Comparison of ENCODE assay signal across 8 mouse cellular contexts in genomic region chr6:124904161-124904981, GRCm38 (mm10). TPM values are rescaled to one million over a fixed set of nuclear protein-coding genes. Genes with fewer than 3 reads are reported as not detected.
DNase-seq lines count a peak whose midpoint lies in the region; ATAC-seq and TF ChIP-seq lines count a peak whose summit lies in the region.

No protein-coding gene starts in this region.

- no peaks in the 10 kb centered on the region for H3K9me3 ChIP-seq in heart, embryonic 15.5 days (replicated peaks)
- no peaks in the 10 kb centered on the region for H3K9me3 ChIP-seq in liver, embryonic 14.5 days (ENCODE audit: control insufficient read depth, low read length)
- H3K9me3 ChIP-seq in neural tube, embryonic 12.5 days = no peaks in the 10 kb centered on the region

- peak; percentile 93 for DNase-seq in ES-CJ7 (ENCODE audit: low read depth, low spot score)
- DNase-seq in c-Kit-negative CD71-positive TER-119-positive erythroid progenitor cells, embryonic 14.5 days (ENCODE audit: low read depth, low spot score) = peak; percentile 36
- peak; percentile 69 for DNase-seq in fibroblast of lung, adult 2 months (ENCODE audit: low read depth)
- DNase-seq in kidney, postnatal 25 days = peak; percentile 81 to 87
- peak; percentile 47 to 60 (median 51) for DNase-seq in liver, embryonic 14.5 days (ENCODE audit: low read depth in 3 of 3, low spot score in 3 of 3)
- DNase-seq in thymus, postnatal 25 days = peak; percentile 73

- H3K36me3 ChIP-seq in heart, embryonic 15.5 days = no peaks in the 10 kb centered on the region
- H3K36me3 ChIP-seq in liver, embryonic 14.5 days (replicated peaks; ENCODE audit: control insufficient read depth, insufficient read depth, low read depth) = no peaks in the 10 kb centered on the region
- no peaks in the 10 kb centered on the region for H3K36me3 ChIP-seq in neural tube, embryonic 12.5 days

- H3K27ac ChIP-seq in heart, embryonic 15.5 days = peak overlapping the region; percentile 99
- peak overlapping the region; percentile 63 for H3K27ac ChIP-seq in liver, embryonic 14.5 days
- H3K27ac ChIP-seq in neural tube, embryonic 12.5 days = peak overlapping the region; percentile 98

- 8% methylated on average over 24 of the region's 24 CpGs for WGBS in heart, embryonic 15.5 days
- 23% methylated on average over 24 of the region's 24 CpGs for WGBS in liver, embryonic 14.5 days (ENCODE audit: insufficient replicate concordance)
- 8% methylated on average over 24 of the region's 24 CpGs for WGBS in neural tube, embryonic 12.5 days

- H3K4me1 ChIP-seq in heart, embryonic 15.5 days (replicated peaks) = peaks cover 11% of the 10 kb centered on the region
- H3K4me1 ChIP-seq in liver, embryonic 14.5 days (replicated peaks; ENCODE audit: control insufficient read depth in 2 of 2, insufficient read depth in 2 of 2, low read length in 1 of 2) = peaks cover 0 to 5% of the 10 kb centered on the region in 2 experiments; a peak in 2 of 4 replicates
- peaks cover 12% of the 10 kb centered on the region for H3K4me1 ChIP-seq in neural tube, embryonic 12.5 days

- no peak for TF ChIP-seq EP300 in liver, embryonic 14.5 days (IDR thresholded peaks at IDR 0.05; ENCODE audit: low read depth)

- H3K27me3 ChIP-seq in heart, embryonic 15.5 days = no peaks in the 10 kb centered on the region
- H3K27me3 ChIP-seq in liver, embryonic 14.5 days (ENCODE audit: control insufficient read depth, insufficient read depth, low read length) = peaks cover 4% of the 10 kb centered on the region
- H3K27me3 ChIP-seq in neural tube, embryonic 12.5 days (replicated peaks) = peaks cover 6% of the 10 kb centered on the region; the same call in 1 of the 2 replicates

- peak overlapping the region; percentile 58 for H3K9ac ChIP-seq in heart, embryonic 15.5 days
- H3K9ac ChIP-seq in liver, embryonic 14.5 days (replicated peaks) = peak overlapping the region; percentile 60; the same call in 1 of the 2 replicates
- H3K9ac ChIP-seq in neural tube, embryonic 12.5 days = peak overlapping the region; percentile 67

- ATAC-seq in heart, embryonic 15.5 days (replicated peaks; ENCODE audit: insufficient number of reproducible peaks, insufficient read depth, low FRiP score, low read depth) = peak; percentile 83
- ATAC-seq in liver, embryonic 14.5 days (ENCODE audit: insufficient read depth) = peak; percentile 68
- ATAC-seq in neural tube, embryonic 12.5 days (ENCODE audit: low FRiP score, low read depth) = peak; percentile 80

- H3K4me3 ChIP-seq in heart, embryonic 15.5 days = peak overlapping the region; percentile 57
- H3K4me3 ChIP-seq in liver, embryonic 14.5 days (ENCODE audit: insufficient read depth in 1 of 2, low read depth in 2 of 2, low read length in 2 of 2) = peak overlapping the region; percentile 63 to 68
- H3K4me3 ChIP-seq in neural tube, embryonic 12.5 days = peak overlapping the region; percentile 38

- peak overlapping the region; percentile 78 for H3K4me2 ChIP-seq in heart, embryonic 15.5 days
- H3K4me2 ChIP-seq in liver, embryonic 14.5 days (ENCODE audit: low read depth) = peak overlapping the region; percentile 96
- peak overlapping the region; percentile 68 for H3K4me2 ChIP-seq in neural tube, embryonic 12.5 days (replicated peaks)

- peak; percentile 64 for TF ChIP-seq CTCF in liver, embryonic 14.5 days (IDR thresholded peaks at IDR 0.05; ENCODE audit: low read depth)

RNA-seq across cellular contexts. Expression of gene Lag3, which starts 7.1 kb away (rescaled TPM):
- polyA plus RNA-seq in heart, embryonic 15.5 days (2015; fragmentation: Nextera tagmentation; extraction: Ambion mirVana) = 1.2 and 1.7 TPM in 2 replicates
- polyA plus RNA-seq in liver, embryonic 14.5 days (2012; rRNA removed) = 0.10 and 0.11 TPM in 2 replicates
- 0.17 TPM in 1 of 2 replicates, not detected in the other for polyA plus RNA-seq in liver, embryonic 14.5 days (2014; fragmentation: Nextera tagmentation; extraction: Ambion mirVana)
- polyA plus RNA-seq in neural tube, embryonic 12.5 days (2016; fragmentation: Nextera tagmentation; extraction: Ambion mirVana) = 1.8 and 2.2 TPM in 2 replicates

RNA-seq across cellular contexts. Expression of gene Ptms, which starts 15.5 kb away (rescaled TPM):
- polyA plus RNA-seq in heart, embryonic 15.5 days (2015; fragmentation: Nextera tagmentation; extraction: Ambion mirVana) = 255 and 294 TPM in 2 replicates
- 109 and 131 TPM in 2 replicates for polyA plus RNA-seq in liver, embryonic 14.5 days (2012; rRNA removed)
- 29.7 and 39.7 TPM in 2 replicates for polyA plus RNA-seq in liver, embryonic 14.5 days (2014; fragmentation: Nextera tagmentation; extraction: Ambion mirVana)
- 718 and 773 TPM in 2 replicates for polyA plus RNA-seq in neural tube, embryonic 12.5 days (2016; fragmentation: Nextera tagmentation; extraction: Ambion mirVana)

RNA-seq across cellular contexts. Expression of gene Cd4, which starts 16.4 kb away (rescaled TPM):
- 0.05 and 0.68 TPM in 2 replicates for polyA plus RNA-seq in heart, embryonic 15.5 days (2015; fragmentation: Nextera tagmentation; extraction: Ambion mirVana)
- 0.07 and 0.10 TPM in 2 replicates for polyA plus RNA-seq in liver, embryonic 14.5 days (2012; rRNA removed)
- polyA plus RNA-seq in liver, embryonic 14.5 days (2014; fragmentation: Nextera tagmentation; extraction: Ambion mirVana) = 0.03 TPM in 1 of 2 replicates, not detected in the other
- polyA plus RNA-seq in neural tube, embryonic 12.5 days (2016; fragmentation: Nextera tagmentation; extraction: Ambion mirVana) = 0.06 TPM in 1 of 2 replicates, not detected in the other

RNA-seq across cellular contexts. Expression of gene Mlf2, which starts 26.8 kb away (rescaled TPM):
- polyA plus RNA-seq in heart, embryonic 15.5 days (2015; fragmentation: Nextera tagmentation; extraction: Ambion mirVana) = 358 and 371 TPM in 2 replicates
- polyA plus RNA-seq in liver, embryonic 14.5 days (2012; rRNA removed) = 85.0 and 96.5 TPM in 2 replicates
- polyA plus RNA-seq in liver, embryonic 14.5 days (2014; fragmentation: Nextera tagmentation; extraction: Ambion mirVana) = 98.1 and 116 TPM in 2 replicates
- 546 and 556 TPM in 2 replicates for polyA plus RNA-seq in neural tube, embryonic 12.5 days (2016; fragmentation: Nextera tagmentation; extraction: Ambion mirVana)

RNA-seq across cellular contexts. Expression of gene Gpr162, which starts 40.6 kb away (rescaled TPM):
- 2.2 and 2.4 TPM in 2 replicates for polyA plus RNA-seq in heart, embryonic 15.5 days (2015; fragmentation: Nextera tagmentation; extraction: Ambion mirVana)
- polyA plus RNA-seq in liver, embryonic 14.5 days (2012; rRNA removed) = 0.03 and 0.18 TPM in 2 replicates
- polyA plus RNA-seq in liver, embryonic 14.5 days (2014; fragmentation: Nextera tagmentation; extraction: Ambion mirVana) = not detected in 2 replicates
- polyA plus RNA-seq in neural tube, embryonic 12.5 days (2016; fragmentation: Nextera tagmentation; extraction: Ambion mirVana) = 14.7 and 16.3 TPM in 2 replicates

Comparison
In these comparisons a context has a peak if more than half of its experiments do, and no peak if none do; other contexts are left out.
1. Peak in every context shown above with its lines: DNase-seq, ATAC-seq, H3K4me3 ChIP-seq and H3K27ac ChIP-seq.
2. DNase-seq: peak in every context shown above with its lines; median percentile 93 in ES-CJ7; 84 in kidney, postnatal 25 days; 73 in thymus, postnatal 25 days; 69 in fibroblast of lung, adult 2 months; 51 in liver, embryonic 14.5 days; 36 in c-Kit-negative CD71-positive TER-119-positive erythroid progenitor cells, embryonic 14.5 days.